Mouse (Mus musculus) kidney, adult 2 months (tissue): ENCODE results near the gene Tpd52l1. TPM values are rescaled to one million over a fixed set of nuclear protein-coding genes. Genes with fewer than 3 reads are reported as not detected.

Experiments
- DNase-seq: peaks from one replicate; pipeline ENCODE4 v3.0.0; 2021
- H3K27ac ChIP-seq: fragments of 200-500 bp; 2 replicates; pipeline ENCODE4 v1.5.1; 2012; ENCODE audit warnings: low read depth, low read length, control low read depth, inconsistent platforms; ENCODE audit not compliant: insufficient read depth
- H3K27me3 ChIP-seq: fragments of 200-500 bp; replicated peaks from 2 replicates; pipeline ENCODE4 v1.6.1; 2012; ENCODE audit warnings: mild to moderate bottlenecking, moderate library complexity, low read length, inconsistent platforms; ENCODE audit not compliant: control insufficient read depth, insufficient read depth
- H3K36me3 ChIP-seq: fragments of 200-500 bp; 2 replicates; pipeline ENCODE4 v1.6.1; 2012; ENCODE audit warnings: mild to moderate bottlenecking, moderate library complexity, low read length, inconsistent platforms; ENCODE audit not compliant: control insufficient read depth, insufficient read depth
- H3K4me1 ChIP-seq: fragments of 200-500 bp; 2 replicates; pipeline ENCODE4 v1.6.1; 2011; ENCODE audit warnings: low read length; ENCODE audit not compliant: control insufficient read depth, insufficient read depth
- H3K4me3 ChIP-seq: fragments of 200-500 bp; 2 replicates; pipeline ENCODE4 v1.5.1; 2011; ENCODE audit warnings: mild to moderate bottlenecking, low read depth, low read length, control low read depth; ENCODE audit not compliant: insufficient read depth
- CTCF ChIP-seq: fragments of 200-500 bp; conservative IDR thresholded peaks from 2 replicates; pipeline ENCODE4 v1.5.1; 2011; ENCODE audit warnings: low read depth, mild to moderate bottlenecking, control low read depth, low read length, moderate library complexity, mixed read lengths; ENCODE audit not compliant: insufficient read depth, insufficient read length
- POLR2A ChIP-seq: fragments of 200-500 bp; IDR thresholded peaks from one replicate; pipeline ENCODE4 v1.6.1; 2011; ENCODE audit warnings: low read depth, low read length, control low read depth
- WGBS: fragments of 180-500 bp; shearing (Covaris S2); methylation state at CpG from one replicate; pipeline ENCODE4 v1.1.7; 2018; 5-methylcytosine and 5-hydroxymethylcytosine counted together
- polyA plus RNA-seq: library from polyadenylated mRNA; depleted of rRNA; stranded (reverse); fragments of >200 nt; gene quantifications from 2 replicates; pipeline ENCODE4 v1.2.3, GENCODE M21; 2012

The Tpd52l1 gene
- polyA plus RNA-seq, 1 experiment = 18.5 TPM

DNA sequence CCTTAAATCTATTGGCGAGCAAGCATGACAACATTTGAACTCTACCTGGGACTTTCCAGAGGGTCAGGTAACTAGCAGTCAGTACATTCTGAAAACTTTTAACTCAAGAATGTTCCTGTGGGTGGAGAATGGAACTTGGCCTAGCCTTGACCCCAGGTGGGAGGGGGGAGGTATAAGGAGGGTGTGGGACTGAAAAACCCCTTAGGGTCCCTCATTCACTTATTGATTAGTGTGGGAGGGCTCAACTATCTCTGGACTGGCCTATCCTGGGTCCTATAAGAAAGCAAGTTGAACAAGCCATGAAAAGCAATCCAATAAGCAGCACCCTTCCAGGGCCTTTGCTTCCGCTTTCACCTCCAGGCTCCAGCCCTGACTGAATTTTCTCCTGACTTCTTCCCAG, 142.3 kb downstream of the Tpd52l1 start:
- no peaks in the 10 kb centered on the region for H3K36me3 ChIP-seq
- no peaks in the 10 kb centered on the region for H3K4me1 ChIP-seq
- 94% methylated on average over 2 of the region's 2 CpGs for WGBS
- H3K27ac ChIP-seq = no peak overlapping the region
- DNase-seq = no peak
- H3K4me3 ChIP-seq = no peak overlapping the region
- no peaks in the 10 kb centered on the region for H3K27me3 ChIP-seq
- no peak for TF ChIP-seq CTCF
- TF ChIP-seq POLR2A = no peak

DNA sequence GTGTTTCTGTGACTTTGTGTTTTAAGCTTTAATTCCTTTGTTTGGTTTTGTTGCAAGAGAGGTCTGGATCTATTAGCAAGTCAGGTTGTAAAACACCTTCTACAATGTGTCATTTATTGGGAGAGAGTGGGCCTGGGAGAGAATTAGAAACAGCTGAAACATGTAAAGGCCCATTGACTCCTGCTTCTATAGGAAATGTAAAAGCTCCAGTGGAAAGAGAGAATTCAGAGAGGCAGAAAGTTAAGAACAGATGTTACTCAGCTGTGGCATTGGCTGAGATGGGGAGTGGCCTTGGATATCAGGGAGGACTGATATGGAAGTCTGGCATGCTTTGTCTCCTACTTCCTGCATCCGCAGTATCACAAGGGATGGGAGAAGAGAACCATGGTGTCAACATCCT, 145.5 kb downstream of the Tpd52l1 start:
- WGBS = 76% methylated on average over 1 of the region's 1 CpGs
- no peak for TF ChIP-seq POLR2A
- no peak for TF ChIP-seq CTCF
- Histone ChIP-seq H3K27ac (no peak overlapping the region), H3K27me3 (no peaks in the 10 kb centered on the region), H3K4me1 (no peaks in the 10 kb centered on the region), H3K4me3 (no peak overlapping the region), H3K36me3 (no peaks in the 10 kb centered on the region)
- no peak for DNase-seq

DNA sequence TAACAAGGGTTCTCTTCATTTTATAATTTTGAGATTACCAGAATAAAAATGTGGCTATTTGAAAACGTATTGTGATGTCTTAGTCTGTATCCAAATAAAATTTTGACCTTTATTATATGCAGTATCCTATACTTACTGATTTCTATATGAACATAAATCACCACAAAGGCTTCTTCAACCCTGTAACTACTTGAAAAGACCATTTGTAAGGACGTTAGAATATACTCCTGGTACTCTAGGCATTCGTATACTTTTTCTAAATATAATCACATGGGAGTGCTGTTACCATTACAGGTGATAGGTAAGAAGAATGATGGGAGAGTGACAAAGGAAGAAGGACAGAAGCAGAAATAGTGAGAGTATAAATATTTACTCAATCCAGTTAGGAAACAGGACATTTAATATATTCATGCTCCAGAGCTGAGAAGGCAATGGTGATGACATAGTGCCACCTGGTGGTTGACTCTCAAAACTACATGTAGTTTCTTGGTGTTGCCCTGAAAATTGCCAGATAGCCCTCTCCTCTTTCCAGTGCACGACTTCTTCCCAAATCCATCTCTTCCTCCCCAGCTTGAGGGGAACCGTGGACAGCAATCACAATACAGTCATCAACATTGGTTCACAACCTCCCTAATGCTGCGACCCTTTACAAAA, 146.7 kb downstream of the Tpd52l1 start:
- H3K36me3 ChIP-seq = no peaks in the 10 kb centered on the region
- TF ChIP-seq POLR2A (no peak), CTCF (peak; percentile 55)
- peak; percentile 62 for DNase-seq
- no peak overlapping the region for H3K4me3 ChIP-seq
- WGBS = 37% methylated on average over 6 of the region's 6 CpGs
- H3K4me1 ChIP-seq = no peaks in the 10 kb centered on the region
- no peaks in the 10 kb centered on the region for H3K27me3 ChIP-seq
- H3K27ac ChIP-seq = no peak overlapping the region

DNA sequence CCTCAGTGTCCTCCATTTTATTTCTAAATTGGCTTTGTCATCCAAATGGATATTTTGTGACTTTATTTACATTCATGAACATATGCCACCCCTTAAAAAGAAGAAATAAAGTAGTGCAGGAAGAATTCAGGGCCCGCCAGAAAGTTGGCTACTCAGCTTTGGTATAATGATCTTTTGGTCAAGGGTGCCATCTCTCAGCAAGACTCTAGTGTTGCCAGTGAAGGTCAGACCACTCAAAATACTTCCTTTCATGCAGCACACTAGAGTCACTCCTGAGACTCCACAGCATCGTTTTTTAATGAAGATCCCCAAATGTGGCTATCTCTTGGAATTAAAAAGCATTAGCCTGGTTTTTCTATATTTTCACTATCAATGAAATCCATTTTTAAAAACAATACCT, 147.5 kb downstream of the Tpd52l1 start:
- Histone ChIP-seq H3K4me1 (no peaks in the 10 kb centered on the region), H3K4me3 (no peak overlapping the region), H3K27ac (no peak overlapping the region), H3K36me3 (no peaks in the 10 kb centered on the region), H3K27me3 (no peaks in the 10 kb centered on the region)
- DNase-seq = no peak
- WGBS = 65% methylated on average over 2 of the region's 2 CpGs
- TF ChIP-seq CTCF (no peak), POLR2A (no peak)

DNA sequence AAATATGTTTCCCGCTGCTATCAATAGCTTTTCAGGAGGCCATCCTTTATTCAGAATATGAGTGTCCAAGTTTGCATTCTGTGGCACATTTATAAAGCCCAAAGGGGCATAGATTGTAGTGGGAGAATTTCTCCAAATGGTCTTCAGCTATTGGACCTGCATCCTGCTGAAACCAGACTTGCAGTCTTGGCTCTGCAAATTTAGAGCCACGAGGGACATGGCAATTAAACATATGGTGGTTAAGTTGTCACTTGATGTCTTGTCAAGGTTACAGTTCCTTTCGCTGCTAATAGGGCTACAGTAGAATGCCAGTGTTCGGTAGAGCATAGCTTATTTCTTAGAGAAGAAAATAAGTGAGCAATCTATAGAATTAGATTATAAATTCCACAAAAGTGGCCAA, 148.7 kb downstream of the Tpd52l1 start:
- Histone ChIP-seq H3K4me1 (no peaks in the 10 kb centered on the region), H3K27ac (no peak overlapping the region), H3K4me3 (no peak overlapping the region), H3K36me3 (no peaks in the 10 kb centered on the region), H3K27me3 (no peaks in the 10 kb centered on the region)
- WGBS = 66% methylated on average over 4 of the region's 4 CpGs
- TF ChIP-seq CTCF (no peak), POLR2A (no peak)
- no peak for DNase-seq

DNA sequence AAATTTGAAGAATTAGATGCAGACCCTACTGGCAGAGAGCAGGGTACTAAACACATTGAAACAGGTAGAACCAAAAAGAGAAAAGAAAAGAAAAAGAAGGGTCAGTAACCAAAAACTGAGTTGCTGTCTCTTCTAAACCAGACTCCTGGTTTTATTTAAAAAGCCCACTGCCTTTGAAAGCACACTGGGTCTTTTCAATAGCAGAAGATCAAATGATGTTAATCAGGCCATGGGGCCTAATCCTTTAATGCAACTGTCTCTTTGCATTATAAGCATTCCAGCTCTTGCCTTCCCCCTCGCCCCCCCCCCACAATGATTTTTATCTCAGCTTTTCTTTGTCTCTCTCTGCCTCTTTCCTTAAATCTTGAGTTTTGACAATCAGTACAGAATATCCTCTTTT, 149.3 kb downstream of the Tpd52l1 start:
- Histone ChIP-seq H3K4me3 (no peak overlapping the region), H3K36me3 (no peaks in the 10 kb centered on the region), H3K27ac (no peak overlapping the region), H3K4me1 (no peaks in the 10 kb centered on the region), H3K27me3 (no peaks in the 10 kb centered on the region)
- 70% methylated on average over 1 of the region's 1 CpGs for WGBS
- TF ChIP-seq CTCF = no peak
- no peak for TF ChIP-seq POLR2A
- no peak for DNase-seq

DNA sequence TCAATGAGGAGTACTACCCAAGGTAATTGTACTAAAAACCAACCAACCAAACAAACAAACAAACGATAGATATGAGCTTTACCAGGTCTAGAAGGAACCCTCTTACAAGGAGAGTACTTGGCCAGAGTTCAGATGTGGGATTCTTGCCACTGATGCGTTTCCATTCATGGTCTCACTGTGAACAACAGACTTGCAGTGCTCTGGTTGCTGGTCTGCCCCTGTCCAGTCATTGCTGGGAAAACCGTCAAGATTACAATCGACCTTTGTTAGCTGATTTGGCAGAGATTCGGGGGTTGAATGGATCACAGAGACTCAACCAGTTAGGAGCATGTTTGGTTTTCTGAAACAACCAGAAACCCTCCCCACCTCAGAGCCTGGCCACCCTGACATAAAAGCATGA, 150.1 kb downstream of the Tpd52l1 start:
- Histone ChIP-seq H3K36me3 (no peaks in the 10 kb centered on the region), H3K4me1 (no peaks in the 10 kb centered on the region), H3K4me3 (no peak overlapping the region), H3K27me3 (no peaks in the 10 kb centered on the region), H3K27ac (no peak overlapping the region)
- WGBS = 54% methylated on average over 5 of the region's 5 CpGs
- TF ChIP-seq POLR2A (no peak), CTCF (no peak)
- no peak for DNase-seq
